Mouse (Mus musculus) ES-Bruce4 (cell line): ENCODE measurements around the gene Hoxd4.

ENCODE experiments used
- CTCF ChIP-seq: IDR thresholded peaks from one replicate; pipeline ENCODE4 v1.8.1; 2011; ENCODE audit warnings: low read depth, low read length
- EP300 ChIP-seq: IDR thresholded peaks from 2 replicates; pipeline ENCODE4 v1.6.1; 2011; ENCODE audit warnings: low read depth, low read length; ENCODE audit not compliant: insufficient read depth
- POLR2A ChIP-seq: IDR thresholded peaks from one replicate; pipeline ENCODE4 v1.8.1; 2011; ENCODE audit warnings: low read length; ENCODE audit not compliant: insufficient read depth

GRCm38 (mm10) chr2:74669230-74669578, 42.5 kb upstream of the Hoxd4 start:
- no peak for TF ChIP-seq EP300
- no peak for TF ChIP-seq CTCF
- no peak for TF ChIP-seq POLR2A
